Mouse (Mus musculus): ENCODE data around the gene Nphp3.

Gene Nphp3

DNA sequence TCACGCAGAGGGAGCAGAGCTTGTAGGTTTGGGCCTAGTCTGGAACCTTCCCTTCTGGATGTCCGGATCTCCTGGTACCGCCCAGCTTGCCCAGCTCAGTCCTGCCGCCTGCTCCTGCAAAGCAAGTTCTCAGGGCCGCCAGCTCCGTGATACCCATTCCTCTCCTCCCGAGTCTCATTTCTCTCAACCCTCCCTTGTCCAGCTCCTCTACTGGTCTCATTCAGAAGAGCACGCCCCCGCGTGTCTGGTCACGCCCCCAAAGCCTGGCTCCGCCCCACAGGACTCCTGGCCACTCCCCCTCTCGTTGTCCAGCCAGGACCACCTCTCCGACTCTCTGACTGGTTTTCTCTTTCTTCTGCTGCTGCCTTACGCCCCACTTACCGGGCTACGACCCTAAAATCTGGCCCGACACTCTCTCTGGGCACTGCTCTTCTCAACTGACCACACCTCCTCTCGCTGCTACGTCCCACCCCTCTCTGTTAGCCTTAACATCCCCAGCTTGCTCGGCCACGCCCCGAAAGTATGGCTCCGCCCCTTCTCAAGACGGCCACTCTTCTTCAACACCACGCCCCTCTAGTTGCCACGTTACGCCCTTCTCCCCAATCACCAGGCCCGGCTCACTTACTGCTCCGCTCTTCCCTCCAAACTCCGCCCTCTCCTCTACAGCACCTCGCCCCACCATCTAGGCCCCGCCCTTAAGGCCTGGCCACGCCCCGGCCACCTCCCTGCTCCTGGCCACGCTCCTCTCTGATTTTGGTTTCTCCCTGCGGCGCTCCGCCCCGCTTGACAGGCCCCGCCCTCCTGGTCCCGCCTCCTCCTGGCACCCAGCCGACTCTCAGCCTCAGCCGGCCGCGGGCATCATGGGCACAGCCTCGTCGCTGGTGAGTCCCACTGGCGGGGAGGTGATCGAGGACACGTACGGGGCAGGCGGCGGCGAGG, at the start of gene Nphp3:
Gene Nphp3 (plus strand): TSS at position 624 of the 939 bp plus-strand sequence.
- DNase-seq (ENCODE audit: low spot score), result peak; percentile 100

DNA sequence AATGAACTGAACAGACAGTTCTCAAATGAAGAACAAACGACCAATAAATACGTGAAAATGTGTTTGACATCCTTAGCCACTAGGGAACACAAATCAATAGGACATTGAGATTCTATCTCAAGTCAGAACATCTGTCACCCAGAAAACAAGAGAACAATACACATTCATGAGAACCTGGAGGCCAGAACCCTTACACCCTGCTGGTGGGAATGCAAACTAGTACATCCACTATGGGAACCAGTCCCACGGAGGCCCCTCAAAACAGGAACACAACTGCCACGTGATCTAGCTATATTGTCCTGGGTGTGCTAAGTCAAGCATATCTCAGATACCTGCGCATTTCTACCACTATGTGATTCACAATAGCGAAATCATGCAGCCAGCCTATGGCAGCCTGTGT, 43.6 kb upstream of the Nphp3 start:
- DNase-seq (ENCODE audit: low spot score), result no peak

DNA sequence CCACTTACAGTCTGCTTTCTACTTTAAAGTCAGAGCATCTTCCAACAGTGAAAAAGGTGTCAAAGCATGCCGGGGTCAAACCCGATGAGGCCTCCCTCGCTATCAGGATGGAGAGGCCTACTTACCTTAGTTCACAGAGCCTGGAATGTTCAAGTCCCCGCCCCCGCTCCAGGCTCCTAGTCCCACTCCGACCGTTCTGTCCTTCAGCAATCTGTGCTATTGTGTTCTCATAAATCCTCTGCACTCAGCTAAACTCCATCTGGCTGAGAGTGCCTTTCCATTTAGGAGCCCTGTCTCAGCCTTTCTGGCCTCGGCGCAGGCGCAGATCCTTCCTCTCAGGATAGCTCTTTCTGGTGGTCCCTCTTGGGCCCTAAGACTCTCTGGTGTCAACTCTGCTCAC, 42.4 kb upstream of the Nphp3 start:
- DNase-seq (ENCODE audit: low spot score), result no peak

DNA sequence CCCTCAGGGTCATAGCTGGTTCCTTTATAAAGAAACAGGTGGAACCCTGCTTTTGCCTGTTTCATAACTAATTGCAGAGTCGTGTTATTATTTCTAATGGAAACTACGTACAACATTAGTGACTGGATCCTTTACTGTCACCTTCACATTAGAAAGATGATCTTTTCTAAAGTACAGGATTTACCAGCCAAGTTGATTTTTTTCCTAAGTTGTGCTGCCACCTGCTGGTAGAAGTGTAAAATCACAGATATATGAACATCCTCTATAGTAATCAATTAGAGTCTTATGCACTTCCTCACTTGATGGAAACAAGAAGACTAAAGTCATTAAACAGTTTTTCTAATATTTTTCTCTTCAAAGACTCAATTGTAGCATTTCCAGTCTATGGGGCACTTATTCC, 5.8 kb upstream of the Nphp3 start:
- peak; percentile 42 for DNase-seq (ENCODE audit: low spot score)

DNA sequence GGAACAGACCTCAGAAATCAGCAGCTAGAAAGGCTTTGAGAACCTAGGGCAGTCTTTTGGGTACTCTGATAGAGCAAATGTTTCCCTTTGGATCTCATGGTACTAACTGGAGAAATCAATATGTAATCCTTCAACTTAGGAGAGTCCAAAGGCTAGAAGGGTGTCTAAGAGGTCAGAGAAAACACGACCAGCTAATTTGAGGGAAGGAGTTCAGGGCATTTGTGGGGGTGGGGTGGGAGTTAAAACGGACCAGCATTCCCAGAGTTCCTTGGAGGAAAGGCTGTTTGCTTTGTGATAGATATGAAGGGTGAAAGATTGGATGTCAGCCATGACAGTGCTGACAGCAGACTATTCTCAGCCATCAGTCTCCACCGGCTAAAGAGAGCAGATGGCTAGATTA, 1.7 kb upstream of the Nphp3 start:
- DNase-seq (ENCODE audit: low spot score), result no peak

DNA sequence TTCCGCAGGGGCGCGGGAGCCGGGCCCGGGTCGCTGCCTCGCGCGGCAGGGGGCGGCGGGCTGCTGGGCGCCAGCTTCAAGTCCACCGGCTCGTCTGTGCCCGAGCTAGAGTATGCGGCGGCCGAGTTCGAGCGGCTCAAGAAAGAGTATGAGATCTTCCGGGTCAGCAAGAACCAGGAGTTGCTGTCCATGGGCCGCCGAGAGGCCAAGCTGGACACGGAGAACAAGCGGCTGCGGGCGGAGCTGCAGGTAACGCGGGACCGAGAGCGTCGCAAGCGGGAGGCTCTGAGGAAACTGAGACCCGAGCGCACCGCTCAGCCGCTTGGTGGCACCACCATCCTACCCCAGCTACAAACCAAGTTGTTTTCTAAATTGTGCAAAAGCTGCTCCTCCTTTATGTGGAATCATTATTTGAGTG, 578 bp downstream of the Nphp3 start:
- peak; percentile 53 for DNase-seq (ENCODE audit: low spot score)

DNA sequence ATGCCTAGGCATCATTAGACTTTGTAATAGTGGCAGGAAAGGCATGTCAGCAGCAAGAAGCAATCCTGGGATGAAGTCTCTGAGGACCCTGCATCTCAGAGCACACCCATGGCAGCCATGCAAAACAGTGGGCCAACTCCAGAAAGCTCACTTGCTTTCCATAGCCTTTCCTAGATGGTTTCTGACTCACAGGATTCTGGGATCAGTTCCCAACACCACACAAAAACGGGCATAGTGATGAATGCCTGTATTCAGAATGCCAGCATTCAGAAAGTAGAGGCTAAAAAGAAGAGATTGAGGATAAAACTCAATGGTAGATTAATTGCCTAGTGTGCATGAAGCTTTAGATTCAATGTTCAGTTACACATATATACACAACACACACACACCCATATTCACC, 12.2 kb downstream of the Nphp3 start:
- no peak for DNase-seq (ENCODE audit: low spot score)

DNA sequence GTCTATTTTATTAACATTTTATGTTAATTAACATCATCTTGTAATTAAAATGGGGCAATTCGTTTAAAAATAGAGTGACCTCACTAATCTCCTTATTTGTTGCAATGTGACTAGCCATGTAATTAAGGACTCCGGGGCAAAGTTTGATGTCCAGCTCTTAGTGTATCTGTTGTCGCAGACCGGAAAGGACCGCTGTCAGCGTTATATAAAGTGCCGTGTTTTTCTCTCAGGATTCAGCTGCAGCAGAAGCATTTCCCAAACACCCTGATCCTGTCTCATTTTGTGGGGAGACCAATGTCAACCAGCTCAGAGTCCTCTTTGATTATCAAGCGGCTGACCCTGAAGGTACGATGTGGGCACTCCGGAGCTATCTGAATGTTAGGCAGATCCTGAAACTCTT, 18.7 kb downstream of the Nphp3 start:
- DNase-seq (ENCODE audit: low spot score), result no peak

DNA sequence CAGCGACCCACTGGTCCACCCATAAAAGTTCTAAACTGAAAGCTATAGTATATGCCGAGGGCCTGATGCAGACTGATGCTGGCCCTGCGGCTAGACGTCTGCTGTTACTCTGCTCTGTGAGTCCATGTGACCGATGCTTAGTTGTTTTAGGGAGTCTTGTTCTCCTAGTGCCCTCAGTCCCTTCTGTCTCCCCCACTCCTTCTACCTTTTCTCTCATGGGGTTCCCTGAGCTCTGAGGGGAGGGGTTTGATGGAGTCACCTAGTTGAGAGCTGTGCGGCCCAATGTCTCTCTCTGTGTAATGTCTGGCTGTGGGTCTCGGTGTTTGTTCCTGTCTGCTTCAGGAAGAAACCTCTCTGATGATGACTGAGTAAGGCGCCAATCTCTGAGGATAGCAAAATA, 24.8 kb downstream of the Nphp3 start:
- no peak for DNase-seq (ENCODE audit: low spot score)

DNA sequence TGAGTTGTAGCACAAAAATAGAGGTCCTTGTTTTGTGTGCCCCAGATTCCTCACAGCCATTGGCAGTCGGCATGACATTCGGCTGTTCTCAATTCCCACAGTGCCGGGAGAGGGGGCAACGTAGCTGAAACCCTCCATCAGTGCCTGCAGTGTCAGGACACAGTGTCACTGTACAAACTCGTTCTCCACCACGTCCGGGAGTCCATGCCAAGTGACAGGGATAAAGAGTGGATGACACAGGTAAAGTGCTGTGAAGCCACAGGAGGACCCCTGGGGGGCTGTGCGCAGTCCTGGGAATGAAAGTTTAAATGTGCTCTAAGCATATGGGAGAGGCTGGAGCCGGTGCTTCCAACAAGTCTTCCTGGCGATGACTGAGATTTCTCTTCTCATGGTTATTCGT, 27.5 kb downstream of the Nphp3 start:
- DNase-seq (ENCODE audit: low spot score), result no peak

DNA sequence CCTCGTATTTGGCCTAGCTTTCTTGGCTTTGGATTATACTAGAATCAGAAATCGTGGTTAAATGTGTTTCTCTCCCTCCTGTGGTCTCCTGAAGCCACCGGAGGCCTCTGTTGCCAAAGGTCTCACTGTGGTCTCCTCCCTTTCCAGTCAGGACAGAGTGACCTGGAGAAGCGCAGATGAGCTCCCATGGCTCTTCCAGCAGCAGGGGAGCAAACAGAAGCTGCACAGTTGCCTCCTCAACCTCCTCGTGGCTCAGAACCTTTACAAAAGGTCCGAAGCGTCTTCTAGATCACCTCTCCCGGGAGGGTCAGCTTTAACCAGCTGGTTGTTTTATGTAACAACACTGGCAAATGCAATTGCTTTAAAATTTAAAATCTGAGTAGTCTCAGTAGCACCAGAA, 31.9 kb downstream of the Nphp3 start:
- DNase-seq (ENCODE audit: low spot score), result no peak

DNA sequence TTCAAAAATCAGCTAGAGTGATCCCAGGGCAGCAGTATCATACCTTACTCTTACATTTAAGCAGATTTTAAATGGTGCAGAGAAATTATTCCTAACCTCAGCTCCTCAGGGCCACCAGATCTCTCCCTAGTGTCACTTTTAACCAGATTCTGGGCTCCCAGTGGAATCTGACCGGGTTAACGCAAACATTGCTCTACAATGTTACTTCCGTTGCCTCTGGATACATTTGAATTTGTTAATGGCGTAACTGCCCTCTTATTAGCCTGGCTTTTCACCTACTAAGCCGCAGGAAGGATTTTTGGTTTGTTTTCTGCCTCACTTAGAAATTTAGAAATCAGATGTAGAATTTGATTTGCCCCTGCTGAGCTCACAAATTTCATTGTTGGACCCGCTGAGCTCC, 32.4 kb downstream of the Nphp3 start:
- DNase-seq (ENCODE audit: low spot score), result no peak

DNA sequence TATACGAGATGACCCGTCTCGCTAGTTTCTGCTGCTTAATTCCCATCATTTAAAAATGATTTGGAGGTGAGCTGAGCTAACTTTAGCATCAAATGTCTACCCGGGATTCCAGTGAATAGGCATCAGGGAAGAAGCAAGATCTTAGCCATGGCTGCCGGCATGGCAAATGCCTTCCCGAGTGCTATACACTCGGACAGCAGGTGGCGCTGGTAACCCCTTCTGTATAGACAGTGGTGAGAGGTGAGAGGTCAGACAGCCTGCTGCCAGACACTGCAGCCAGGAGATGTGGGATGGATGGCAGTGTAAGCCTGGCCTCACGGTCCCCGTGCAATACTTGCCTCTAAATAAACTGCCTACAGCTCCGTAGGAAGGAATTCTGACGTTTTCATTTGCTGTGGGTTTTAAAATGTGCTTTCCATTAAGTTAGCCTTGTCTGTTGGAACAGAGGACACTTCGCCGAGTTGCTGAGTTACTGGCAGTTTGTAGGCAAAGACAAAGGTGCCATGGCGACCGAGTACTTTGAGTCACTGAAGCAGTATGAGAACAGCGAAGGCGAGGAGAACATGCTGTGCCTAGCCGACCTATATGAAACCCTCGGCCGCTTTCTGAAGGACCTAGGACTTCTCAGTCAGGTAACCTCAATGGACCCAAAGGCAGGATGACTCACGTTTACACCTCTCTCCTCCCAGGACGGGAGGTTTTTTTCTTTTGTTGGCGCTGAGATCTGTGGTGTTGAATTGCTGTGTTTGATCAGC, 33.1 kb downstream of the Nphp3 start:
- peak; percentile 70 for DNase-seq (ENCODE audit: low spot score)

DNA sequence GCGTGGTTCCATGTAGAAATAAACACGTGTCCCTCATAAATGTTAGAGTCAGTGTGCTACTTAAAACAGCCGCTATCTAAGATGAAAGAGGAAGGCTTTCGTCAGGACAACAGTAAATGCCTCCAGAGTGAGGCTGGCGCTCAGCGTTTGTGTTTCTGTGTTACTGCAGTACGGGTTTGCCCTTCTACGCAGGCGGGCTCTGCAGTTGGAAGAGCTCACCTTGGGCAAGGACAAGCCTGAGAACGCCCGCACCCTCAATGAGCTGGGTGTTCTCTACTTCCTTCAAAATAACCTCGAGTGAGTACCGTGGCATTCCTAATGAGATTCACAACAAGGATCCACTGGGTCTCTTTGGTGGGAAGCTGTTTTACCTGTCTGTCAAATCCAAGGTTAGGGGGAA, 35.9 kb downstream of the Nphp3 start:
- DNase-seq (ENCODE audit: low spot score), result no peak

DNA sequence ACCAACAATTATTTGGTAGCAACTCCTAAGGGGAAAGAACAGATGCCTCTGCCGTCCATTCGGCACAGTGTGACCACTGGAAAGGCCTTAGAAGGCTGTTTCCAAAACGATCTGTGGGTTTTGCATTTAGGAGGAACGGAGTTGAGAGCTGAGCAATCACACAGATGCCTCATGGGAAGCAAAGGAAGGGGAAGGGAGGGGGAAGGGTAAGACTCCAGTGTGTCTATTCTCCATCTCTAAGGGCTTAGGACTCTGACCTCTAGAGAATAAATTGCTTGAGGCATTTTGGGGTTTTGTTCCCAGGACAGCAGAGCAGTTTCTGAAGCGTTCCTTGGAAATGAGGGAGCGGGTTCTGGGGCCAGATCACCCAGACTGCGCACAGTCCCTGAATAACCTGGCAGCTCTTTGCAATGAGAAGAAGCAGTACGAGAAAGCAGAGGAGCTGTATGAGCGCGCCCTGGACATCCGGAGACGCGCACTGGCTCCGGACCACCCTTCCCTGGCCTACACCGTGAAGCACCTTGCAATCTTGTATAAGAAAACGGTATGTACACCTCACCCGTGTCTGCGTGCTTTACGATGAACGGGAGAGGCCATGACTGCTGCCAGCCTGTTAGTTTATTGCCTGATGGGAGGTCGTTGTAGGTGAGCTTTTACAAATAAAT, 36.8 kb downstream of the Nphp3 start:
- DNase-seq (ENCODE audit: low spot score), result no peak

DNA sequence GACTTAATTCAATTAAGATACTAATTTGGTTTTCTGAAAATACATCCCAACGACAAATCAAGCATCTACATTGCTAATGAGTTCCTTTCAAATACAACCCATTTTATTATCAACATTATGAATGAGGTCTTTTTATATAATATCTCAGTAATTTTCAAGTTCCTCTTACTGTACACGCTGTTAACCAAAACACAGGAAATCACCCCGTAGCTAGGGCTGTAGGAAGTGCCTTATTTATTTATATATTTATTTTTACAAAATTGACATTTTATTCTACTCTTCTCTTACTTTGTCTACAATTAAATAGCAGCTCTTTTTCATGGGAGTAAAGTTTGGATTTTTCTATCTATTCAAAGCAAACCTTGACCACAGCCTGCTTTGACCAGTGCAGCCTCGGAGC, 37.4 kb downstream of the Nphp3 start:
- DNase-seq (ENCODE audit: low spot score), result no peak

DNA sequence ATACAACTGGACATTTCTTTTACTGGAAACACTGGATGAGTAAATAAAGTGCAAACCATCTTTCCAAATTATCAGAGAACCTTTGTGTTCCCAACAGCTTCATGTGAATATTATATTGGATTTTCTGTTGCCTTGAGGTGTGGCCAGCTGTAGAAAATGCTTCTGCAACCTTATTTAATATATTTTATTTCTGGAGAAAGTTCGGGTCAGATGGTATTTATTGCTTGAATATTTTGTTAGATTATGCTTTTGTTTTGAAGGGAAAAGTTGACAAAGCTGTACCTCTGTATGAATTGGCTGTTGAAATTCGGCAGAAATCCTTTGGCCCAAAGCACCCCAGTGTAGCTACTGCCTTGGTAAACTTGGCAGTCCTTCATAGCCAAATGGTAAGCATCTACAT, 38.0 kb downstream of the Nphp3 start, which contains the start of gene Gm28305:
Gene Gm28305 (plus strand): TSS at position 301 of the 400 bp plus-strand sequence.
- DNase-seq (ENCODE audit: low spot score), result no peak

DNA sequence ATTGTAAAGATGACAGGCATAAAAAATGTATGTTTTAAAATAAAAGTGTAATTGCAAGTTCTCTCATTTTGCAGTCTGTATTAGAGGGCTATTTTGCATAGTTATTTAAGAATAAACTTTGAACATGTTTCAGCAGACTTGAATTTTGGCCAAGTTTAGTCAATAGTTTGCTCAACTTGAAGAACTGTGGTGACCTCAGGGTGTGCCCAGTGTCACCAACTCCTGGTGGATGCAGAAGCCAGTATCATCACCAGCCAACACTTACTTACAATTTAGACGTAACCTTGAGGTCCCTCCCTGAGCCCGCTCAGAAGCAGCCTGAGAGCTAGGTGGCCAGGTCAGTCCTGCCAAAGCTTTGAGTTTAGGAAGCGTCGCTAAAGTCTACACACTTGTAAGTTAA, 41.3 kb downstream of the Nphp3 start:
- DNase-seq (ENCODE audit: low spot score), result no peak

DNA sequence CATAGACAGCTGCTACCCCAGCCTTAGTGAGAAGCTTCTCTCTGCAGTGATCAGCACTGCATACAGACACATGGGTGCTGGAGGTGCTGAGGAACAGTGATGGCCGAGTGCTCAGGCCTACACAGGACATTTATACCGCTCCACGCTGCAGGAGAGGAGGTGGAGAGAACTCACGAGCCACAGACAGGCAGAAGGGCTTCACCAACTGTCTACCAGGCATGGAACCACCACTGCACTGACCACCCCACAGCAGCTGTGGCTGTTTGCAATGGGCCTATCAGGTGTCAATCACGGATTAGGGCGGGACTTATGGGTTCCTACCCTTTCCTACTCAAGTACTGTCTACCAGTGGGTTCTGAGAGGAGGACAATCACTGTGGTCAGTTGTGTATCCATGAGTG, 48.7 kb downstream of the Nphp3 start:
- DNase-seq (ENCODE audit: low spot score), result no peak

DNA sequence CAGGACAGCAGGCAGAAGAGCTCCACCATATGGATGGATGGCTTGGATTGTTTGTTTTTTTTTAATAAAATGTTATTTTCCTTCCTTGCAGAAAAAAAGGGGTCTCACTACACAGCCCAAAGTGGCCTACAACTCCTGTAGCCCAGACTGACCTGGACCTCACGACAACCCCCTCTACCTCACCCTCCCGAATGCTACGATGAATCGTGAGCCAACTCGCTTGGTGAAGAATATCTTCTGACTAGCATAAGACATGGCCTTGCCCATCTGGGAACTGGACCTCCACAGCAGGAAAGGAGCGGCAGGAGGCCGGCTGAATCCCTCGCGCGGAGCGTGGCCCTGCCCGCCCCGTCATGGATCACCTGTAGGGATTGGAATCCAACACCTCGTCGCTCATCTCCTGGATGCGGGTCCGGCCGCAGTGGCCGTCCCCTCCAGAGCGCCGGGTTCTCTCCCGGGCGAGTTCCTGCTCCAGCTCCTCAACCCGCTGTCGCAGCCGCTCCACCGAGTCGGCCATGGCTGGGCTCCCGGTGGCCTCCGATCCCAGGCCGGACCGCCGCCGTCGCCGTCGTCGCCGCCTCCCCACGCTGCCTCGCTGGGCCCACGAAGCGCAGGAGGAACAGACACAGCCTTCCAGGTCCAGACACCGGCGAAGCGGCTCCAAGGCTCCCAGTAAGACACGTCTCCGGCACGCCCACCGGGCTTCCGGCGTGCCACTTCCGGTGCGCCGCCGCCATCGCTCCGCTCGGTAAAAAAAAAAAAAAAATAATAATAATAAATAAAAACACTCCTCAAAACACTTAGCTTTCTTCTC, 60.3 kb downstream of the Nphp3 start, which contains the start of gene Uba5:
Gene Uba5 (minus strand): TSS at position 705 of the 814 bp plus-strand sequence.
- peak; percentile 60 for DNase-seq (ENCODE audit: low spot score)

DNA sequence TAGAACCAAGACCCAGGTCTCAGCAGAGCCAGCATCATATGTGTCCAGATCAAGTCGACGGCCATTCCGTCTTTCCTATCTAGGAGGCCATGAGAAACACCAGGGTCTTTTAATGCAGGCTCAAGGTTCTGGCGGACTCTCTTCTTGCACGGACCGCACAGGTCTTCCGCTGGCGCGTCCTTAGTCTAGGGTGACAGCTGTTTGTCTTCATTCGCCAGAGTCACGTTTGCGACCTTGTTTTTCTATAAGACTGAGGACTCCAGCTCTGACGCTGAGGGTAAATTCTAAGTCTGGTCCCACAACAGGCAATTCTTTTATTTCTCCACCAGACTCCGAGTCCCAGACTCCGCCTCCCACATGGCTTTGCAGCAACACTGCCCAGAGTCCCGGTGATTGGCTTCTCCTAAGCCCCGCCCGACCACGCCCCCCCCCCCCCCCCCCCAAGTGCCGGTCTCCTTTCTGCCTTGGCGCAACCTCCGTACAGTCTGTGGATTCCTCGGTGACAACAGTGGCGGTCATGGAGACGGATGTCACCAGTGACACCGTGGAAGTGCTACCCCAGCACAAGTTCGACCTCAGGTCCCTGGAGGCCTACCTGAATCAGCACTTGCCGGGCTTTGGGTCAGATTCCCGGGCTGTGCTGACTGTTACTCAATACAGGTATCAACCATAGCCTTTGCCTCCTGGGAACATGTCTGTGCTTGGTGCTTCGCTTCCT, 61.1 kb downstream of the Nphp3 start, which contains the start of gene Acad11:
Gene Acad11 (plus strand): TSS at position 134 of the 718 bp plus-strand sequence.
- DNase-seq (ENCODE audit: low spot score), result peak; percentile 85
